Mouse (Mus musculus): ENCODE data around the gene Ank3.

GRCm38 (mm10) chr10:69987496-69987895 lies 588.9 kb downstream of the Ank3 start:
- TF ChIP-seq CTCF (conservative IDR thresholded peaks at IDR 0.05; ENCODE audit: low read length) (no peak), POU5F1 (IDR thresholded peaks at IDR 0.05; ENCODE audit: borderline replicate concordance, low read length) (no peak)

Data from E14TG2a.4 (cell line).